ENCODE assay signal across 7 mouse cellular contexts in the genomic region with DNA sequence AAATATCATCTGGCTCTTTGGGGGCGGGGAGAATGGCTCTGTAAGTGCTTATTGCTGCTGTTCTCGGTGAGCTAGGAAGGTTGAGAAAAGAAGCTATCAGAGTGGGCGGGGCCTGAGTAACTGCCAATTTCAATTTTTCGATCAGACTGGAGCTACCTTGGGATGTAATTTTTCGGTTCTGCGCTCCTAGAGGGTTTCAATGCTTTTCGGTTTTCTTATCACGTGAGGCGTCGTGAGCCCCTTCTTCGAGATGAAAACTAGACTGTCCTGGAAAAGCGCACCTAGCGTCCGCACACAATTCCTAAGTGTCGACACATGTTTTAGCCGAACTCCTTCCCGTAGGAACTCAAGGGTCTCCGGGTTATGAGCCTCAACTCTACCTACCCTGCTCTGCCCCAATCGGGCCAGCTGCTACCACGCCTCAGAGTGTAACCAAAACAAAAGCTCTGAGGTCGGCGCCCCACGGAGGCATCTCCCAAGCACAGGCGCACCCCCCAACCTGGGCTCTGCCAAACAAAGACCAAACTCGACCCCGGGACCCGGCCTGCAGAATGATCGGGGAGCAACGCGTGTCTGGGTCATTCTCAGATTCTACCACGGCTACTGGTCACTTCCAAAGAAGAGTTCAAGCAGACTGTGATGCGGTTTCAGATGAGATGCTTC. TPM values are rescaled to one million over a fixed set of nuclear protein-coding genes. Genes with fewer than 3 reads are reported as not detected.
A peak's percentile ranks its signal among the peaks of the same experiment; 100 is the strongest.
DNase-seq lines count a peak whose midpoint lies in the region; ATAC-seq and TF ChIP-seq lines count a peak whose summit lies in the region.

No protein-coding gene starts in this region.

- no peak for DNase-seq in ES-E14 (ENCODE audit: low read depth, low spot score)
- DNase-seq in forebrain, embryonic 11.5 days (ENCODE audit: low spot score): peak; percentile 76
- no peak for DNase-seq in hindbrain, embryonic 10.5 days (ENCODE audit: low spot score)
- DNase-seq in left cerebral cortex, adult 11 months (ENCODE audit: low spot score): peak; percentile 28
- peak; percentile 38 for DNase-seq in lung, postnatal 36 days
- peak; percentile 9 for DNase-seq in skeletal muscle tissue, adult 2 months (ENCODE audit: low read depth, low spot score)

- peak; percentile 58 for ATAC-seq in forebrain, embryonic 11.5 days (replicated peaks; ENCODE audit: low FRiP score)

- no peak overlapping the region for H3K27ac ChIP-seq in ES-E14 (ENCODE audit: insufficient read depth, low read depth, low read length, poor library complexity, severe bottlenecking)
- peak overlapping the region; percentile 57 for H3K27ac ChIP-seq in bone marrow, adult 2 months (ENCODE audit: control insufficient read depth, insufficient read depth, low read depth, low read length, poor library complexity)
- H3K27ac ChIP-seq in forebrain, embryonic 11.5 days (ENCODE audit: low read depth, low read length): peak overlapping the region; percentile 39; the same call in 1 of the 2 replicates
- H3K27ac ChIP-seq in hindbrain, embryonic 10.5 days: peak overlapping the region; percentile 93

- H3K36me3 ChIP-seq in ES-E14 (ENCODE audit: control insufficient read depth, insufficient read depth, low read length, poor library complexity, severe bottlenecking): no peaks in the 10 kb centered on the region
- H3K36me3 ChIP-seq in forebrain, embryonic 11.5 days (ENCODE audit: control insufficient read depth, insufficient read depth, low read length): peaks cover 2% of the 10 kb centered on the region; the same call in 1 of the 2 replicates
- peaks cover 19% of the 10 kb centered on the region for H3K36me3 ChIP-seq in hindbrain, embryonic 10.5 days

- no peaks in the 10 kb centered on the region for H3K27me3 ChIP-seq in forebrain, embryonic 11.5 days (ENCODE audit: control insufficient read depth, insufficient read depth, low read length)
- H3K27me3 ChIP-seq in hindbrain, embryonic 10.5 days (ENCODE audit: insufficient read depth, poor library complexity, severe bottlenecking): no peaks in the 10 kb centered on the region

- no peak for TF ChIP-seq POLR2A in bone marrow, adult 2 months (IDR thresholded peaks at IDR 0.05; ENCODE audit: borderline replicate concordance, control insufficient read depth, low read depth, low read length)

- H3K4me2 ChIP-seq in forebrain, embryonic 11.5 days (ENCODE audit: low read depth, low read length, severe bottlenecking): peak overlapping the region; percentile 65

- in situ Hi-C loops in ES-E14 (cut with MboI; ENCODE audit: low sequenced_read_pairs in 2 of 2, unreplicated experiment in 2 of 2): loop anchor here in 1 of 2 experiments (25.0 kb wide), 1 partner anchor 953 kb away; a partner anchor contains a TSS

- no peaks in the 10 kb centered on the region for H3K9me3 ChIP-seq in ES-E14 (ENCODE audit: control insufficient read depth, insufficient read depth, low read depth, low read length)
- H3K9me3 ChIP-seq in forebrain, embryonic 11.5 days (ENCODE audit: control insufficient read depth, low read length): no peaks in the 10 kb centered on the region
- H3K9me3 ChIP-seq in hindbrain, embryonic 10.5 days: no peaks in the 10 kb centered on the region

- H3K9ac ChIP-seq in ES-E14 (ENCODE audit: insufficient read depth, low read depth, low read length, poor library complexity, severe bottlenecking): peak overlapping the region; percentile 82
- H3K9ac ChIP-seq in forebrain, embryonic 11.5 days (ENCODE audit: low read length): peak overlapping the region; percentile 80

- peak overlapping the region; percentile 80 to 99 for H3K4me3 ChIP-seq in ES-E14 (ENCODE audit: insufficient read depth in 1 of 2, low read depth in 1 of 2, low read length in 2 of 2, poor library complexity in 1 of 2, severe bottlenecking in 1 of 2)
- H3K4me3 ChIP-seq in bone marrow, adult 2 months (replicated peaks; ENCODE audit: control insufficient read depth, low read depth, low read length): peak overlapping the region; percentile 93
- peak overlapping the region; percentile 75 for H3K4me3 ChIP-seq in forebrain, embryonic 11.5 days (ENCODE audit: low read depth, low read length)
- H3K4me3 ChIP-seq in hindbrain, embryonic 10.5 days: peak overlapping the region; percentile 82

- WGBS in bone marrow, adult 2 months: under 1% methylated on average over 32 of the region's 32 CpGs
- under 1% methylated on average over 32 of the region's 32 CpGs for WGBS in forebrain, embryonic 11.5 days
- 1% methylated on average over 32 of the region's 32 CpGs for WGBS in hindbrain, embryonic 10.5 days

- TF ChIP-seq CTCF in bone marrow, adult 2 months (IDR thresholded peaks at IDR 0.05; ENCODE audit: control insufficient read depth, insufficient read depth, low read length): no peak

- H3K4me1 ChIP-seq in ES-E14 (ENCODE audit: control insufficient read depth in 2 of 2, insufficient read depth in 2 of 2, low read length in 2 of 2, poor library complexity in 1 of 2): peaks cover 0 to 3% of the 10 kb centered on the region in 2 experiments; a peak in 1 of 4 replicates
- H3K4me1 ChIP-seq in bone marrow, adult 2 months (ENCODE audit: control insufficient read depth, insufficient read depth, low read length): no peaks in the 10 kb centered on the region
- H3K4me1 ChIP-seq in forebrain, embryonic 11.5 days (replicated peaks; ENCODE audit: control insufficient read depth, insufficient read depth, low read length): no peaks in the 10 kb centered on the region
- H3K4me1 ChIP-seq in hindbrain, embryonic 10.5 days (replicated peaks): no peaks in the 10 kb centered on the region

TF ChIP-seq in ES-E14, 5 proteins besides CTCF, POLR2A, EP300 and RAD21:
- TF ChIP-seq ZNF384 (IDR thresholded peaks at IDR 0.05; ENCODE audit: low read depth, low read length) (no peak), MAFK (IDR thresholded peaks at IDR 0.05; ENCODE audit: insufficient read depth, low read depth, low read length) (no peak), CHD2 (IDR thresholded peaks at IDR 0.05; ENCODE audit: low read depth, low read length) (no peak), HCFC1 (IDR thresholded peaks at IDR 0.05; ENCODE audit: borderline replicate concordance, insufficient read depth, low read length) (no peak), ZC3H11A (IDR thresholded peaks at IDR 0.05; ENCODE audit: borderline replicate concordance, low read depth, low read length) (no peak)

RNA-seq across cellular contexts. Expression of a gene that starts 0.8 kb away (rescaled TPM):
- 12.5 and 14.9 TPM in 2 replicates for total RNA-seq in ES-E14 (2012; rRNA removed)
- polyA plus RNA-seq in bone marrow, adult 2 months (2011; ENCODE audit: insufficient read depth, insufficient read length, low replicate concordance, missing spikeins): 6.4 and 6.6 TPM in 2 replicates
- 17.9 and 20.5 TPM in 2 replicates for polyA plus RNA-seq in forebrain, embryonic 11.5 days (2014; fragmentation: Nextera tagmentation; extraction: Ambion mirVana)
- polyA plus RNA-seq in hindbrain, embryonic 10.5 days (2016; fragmentation: Nextera tagmentation; extraction: Ambion mirVana): 15.9 and 17.2 TPM in 2 replicates

RNA-seq across cellular contexts. Expression of a gene that starts 32.3 kb away (rescaled TPM):
- total RNA-seq in ES-E14 (2012; rRNA removed): 1,393 and 1,577 TPM in 2 replicates
- 1,782 and 2,142 TPM in 2 replicates for polyA plus RNA-seq in bone marrow, adult 2 months (2011; ENCODE audit: insufficient read depth, insufficient read length, low replicate concordance, missing spikeins)
- 718 and 776 TPM in 2 replicates for polyA plus RNA-seq in forebrain, embryonic 11.5 days (2014; fragmentation: Nextera tagmentation; extraction: Ambion mirVana)
- polyA plus RNA-seq in hindbrain, embryonic 10.5 days (2016; fragmentation: Nextera tagmentation; extraction: Ambion mirVana): 724 and 731 TPM in 2 replicates

RNA-seq across cellular contexts. Expression of a gene that starts 38.7 kb away (rescaled TPM):
- total RNA-seq in ES-E14 (2012; rRNA removed): 1.1 and 1.7 TPM in 2 replicates
- polyA plus RNA-seq in bone marrow, adult 2 months (2011; ENCODE audit: insufficient read depth, insufficient read length, low replicate concordance, missing spikeins): 2.1 and 3.2 TPM in 2 replicates
- 1.00 and 1.2 TPM in 2 replicates for polyA plus RNA-seq in forebrain, embryonic 11.5 days (2014; fragmentation: Nextera tagmentation; extraction: Ambion mirVana)
- 0.77 TPM in 2 replicates for polyA plus RNA-seq in hindbrain, embryonic 10.5 days (2016; fragmentation: Nextera tagmentation; extraction: Ambion mirVana)

RNA-seq across cellular contexts. Expression of a gene that starts 39.9 kb away (rescaled TPM):
- total RNA-seq in ES-E14 (2012; rRNA removed): 23.3 and 24.3 TPM in 2 replicates
- polyA plus RNA-seq in bone marrow, adult 2 months (2011; ENCODE audit: insufficient read depth, insufficient read length, low replicate concordance, missing spikeins): 5.9 and 8.9 TPM in 2 replicates
- 19.1 and 21.7 TPM in 2 replicates for polyA plus RNA-seq in forebrain, embryonic 11.5 days (2014; fragmentation: Nextera tagmentation; extraction: Ambion mirVana)
- polyA plus RNA-seq in hindbrain, embryonic 10.5 days (2016; fragmentation: Nextera tagmentation; extraction: Ambion mirVana): 15.3 and 15.8 TPM in 2 replicates

Comparison
In these comparisons a context has a peak if more than half of its experiments do, and no peak if none do; other contexts are left out.
1. DNase-seq: peak in forebrain, embryonic 11.5 days (single experiment), left cerebral cortex, adult 11 months (single experiment), lung, postnatal 36 days (single experiment) and skeletal muscle tissue, adult 2 months (single experiment); none in ES-E14 (single experiment) and hindbrain, embryonic 10.5 days (single experiment).
2. Peak in every context shown above with its lines, with median percentiles within 50 percentile points of each other: H3K4me3 ChIP-seq.